Mouse (Mus musculus) liver, adult 2 months (tissue): ENCODE data around the gene Npas1. TPM values are rescaled to one million over a fixed set of nuclear protein-coding genes. Genes with fewer than 3 reads are reported as not detected.
A peak's percentile ranks its signal among the peaks of the same experiment; 100 is the strongest.

Source experiments
- DNase-seq: peaks from one replicate; pipeline ENCODE4 v3.0.0-alpha.2; 2011; ENCODE audit warnings: low read depth, low spot score; ENCODE audit errors: extremely low read depth
- H3K27ac ChIP-seq: fragments of 200-500 bp; replicated peaks from 2 replicates; pipeline ENCODE4 v1.5.1; 2012; ENCODE audit warnings: low read depth, mild to moderate bottlenecking, control low read depth, inconsistent platforms, low read length; ENCODE audit not compliant: insufficient read depth
- H3K27me3 ChIP-seq: fragments of 200-500 bp; 2 replicates; pipeline ENCODE4 v1.6.1; 2012; ENCODE audit warnings: mild to moderate bottlenecking, moderate library complexity, low read length, inconsistent platforms; ENCODE audit not compliant: control insufficient read depth, insufficient read depth
- H3K36me3 ChIP-seq: fragments of 200-500 bp; 2 replicates; pipeline ENCODE4 v1.6.1; 2012; ENCODE audit warnings: low read length, inconsistent platforms; ENCODE audit not compliant: control insufficient read depth, insufficient read depth
- H3K4me1 ChIP-seq: fragments of 200-500 bp; 2 replicates; pipeline ENCODE4 v1.6.1; 2011; ENCODE audit warnings: low read length; ENCODE audit not compliant: control insufficient read depth, insufficient read depth
- H3K4me3 ChIP-seq: fragments of 200-500 bp; 2 replicates; pipeline ENCODE4 v1.5.1; 2011; ENCODE audit warnings: low read depth, mild to moderate bottlenecking, control low read depth, low read length, moderate library complexity; ENCODE audit not compliant: insufficient read depth
- H3K79me2 ChIP-seq: fragments of 200-500 bp; 2 replicates; pipeline ENCODE4 v1.6.1; 2012; ENCODE audit warnings: inconsistent platforms, mild to moderate bottlenecking, low read length, moderate library complexity; ENCODE audit not compliant: control insufficient read depth, insufficient read depth
- H3K9ac ChIP-seq: fragments of 200-500 bp; 2 replicates; pipeline ENCODE4 v1.6.1; 2012; ENCODE audit warnings: low read depth, mild to moderate bottlenecking, control low read depth, inconsistent platforms, low read length
- CTCF ChIP-seq: fragments of 200-500 bp; IDR thresholded peaks from 2 replicates; pipeline ENCODE4 v1.5.1; 2011; ENCODE audit warnings: low read depth, low read length, control low read depth
- POLR2A ChIP-seq: fragments of 200-500 bp; IDR thresholded peaks from 2 replicates; pipeline ENCODE4 v1.6.1; 2011; ENCODE audit warnings: low read length, control low read depth; ENCODE audit not compliant: insufficient read depth; ENCODE audit errors: extremely low read depth
- WGBS: fragments of 180-500 bp; shearing (Covaris S2); methylation state at CpG from one replicate; pipeline ENCODE4 v1.1.7; 2018; 5-methylcytosine and 5-hydroxymethylcytosine counted together
- polyA plus RNA-seq: library from polyadenylated mRNA; depleted of rRNA; stranded (reverse); fragments of >200 nt; gene quantifications from 2 replicates; pipeline ENCODE4 v1.2.3, GENCODE M21; 2012
- total RNA-seq: library from RNA; depleted of rRNA; stranded (reverse); fragments of >200 nt; gene quantifications from 2 replicates; pipeline ENCODE4 v1.2.3, GENCODE M21; 2014

The Npas1 gene
- total and polyA plus RNA-seq, 2 experiments, result not detected

GRCm38 (mm10) chr7:16468115-16468514 is 9.4 kb downstream of the Npas1 start:
- no peak for TF ChIP-seq POLR2A
- TF ChIP-seq CTCF, result no peak
- no peaks in the 10 kb centered on the region for H3K27me3 ChIP-seq
- DNase-seq, result no peak
- no peak overlapping the region for H3K4me3 ChIP-seq
- no peak overlapping the region for H3K27ac ChIP-seq
- no peaks in the 10 kb centered on the region for H3K36me3 ChIP-seq
- H3K4me1 ChIP-seq, result no peaks in the 10 kb centered on the region
- H3K9ac ChIP-seq, result no peak overlapping the region
- WGBS, result 48% methylated on average over 5 of the region's 5 CpGs
- H3K79me2 ChIP-seq, result no peaks in the 10 kb centered on the region

DNA sequence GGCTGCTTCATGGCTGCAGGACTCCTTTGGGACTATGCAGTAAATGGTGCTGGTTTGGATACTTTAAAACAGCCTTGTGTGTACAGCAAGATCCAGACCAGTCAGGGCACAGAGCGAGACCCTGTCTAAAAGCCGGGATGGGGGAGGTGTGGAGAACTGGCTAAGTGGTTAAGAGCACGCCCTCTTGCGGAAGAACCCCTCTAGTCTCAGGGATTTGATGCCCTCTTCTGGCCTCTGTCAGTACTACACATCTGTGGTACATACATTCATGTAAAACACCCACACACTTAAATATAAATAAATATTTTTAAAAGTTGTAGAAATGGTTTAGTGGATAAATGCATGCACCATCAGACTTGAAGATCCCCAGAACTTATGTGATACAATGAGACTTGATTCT is 11.0 kb downstream of the Npas1 start:
- DNase-seq, result peak; percentile 31

GRCm38 (mm10) chr7:16465568-16465967 is 12.0 kb downstream of the Npas1 start:
- DNase-seq, result no peak
- Histone ChIP-seq H3K4me3 (no peak overlapping the region), H3K27ac (no peak overlapping the region), H3K36me3 (no peaks in the 10 kb centered on the region), H3K27me3 (no peaks in the 10 kb centered on the region), H3K9ac (no peak overlapping the region), H3K4me1 (no peaks in the 10 kb centered on the region), H3K79me2 (no peaks in the 10 kb centered on the region)
- TF ChIP-seq POLR2A, result no peak
- no peak for TF ChIP-seq CTCF
- 91% methylated on average over 5 of the region's 5 CpGs for WGBS

More for the DNA sequence above, 11.0 kb downstream of the Npas1 start:
- TF ChIP-seq CTCF, result peak; percentile 36; the same call in 1 of the 2 replicates
- no peak for TF ChIP-seq POLR2A
- Histone ChIP-seq H3K4me3 (no peak overlapping the region), H3K79me2 (no peaks in the 10 kb centered on the region), H3K27ac (no peak overlapping the region), H3K4me1 (no peaks in the 10 kb centered on the region), H3K36me3 (no peaks in the 10 kb centered on the region), H3K9ac (no peak overlapping the region), H3K27me3 (no peaks in the 10 kb centered on the region)
- 69% methylated on average over 4 of the region's 4 CpGs for WGBS

DNA sequence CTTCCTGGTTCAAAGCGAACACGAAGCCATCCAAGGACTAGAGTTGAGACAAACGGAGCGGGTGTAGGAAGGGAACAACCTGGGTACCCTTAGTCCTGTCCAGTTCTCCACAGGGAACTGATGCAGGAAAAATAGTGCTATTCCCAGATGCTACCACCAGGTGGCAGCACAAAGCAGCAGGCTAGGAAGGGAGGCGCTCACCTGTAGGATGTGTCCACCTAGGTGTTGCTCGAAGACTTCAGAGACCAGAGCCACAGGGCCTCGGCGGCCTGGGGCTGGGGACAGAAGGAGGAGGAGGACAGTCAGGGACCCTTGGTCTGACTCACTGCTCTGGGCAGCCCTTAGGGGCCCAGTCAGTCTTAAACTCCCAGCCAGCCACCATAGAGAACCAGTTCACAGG is 12.4 kb downstream of the Npas1 start:
- WGBS, result 1% methylated on average over 8 of the region's 8 CpGs
- DNase-seq, result peak; percentile 52
- no peak overlapping the region for H3K27ac ChIP-seq
- no peaks in the 10 kb centered on the region for H3K79me2 ChIP-seq
- H3K9ac ChIP-seq, result no peak overlapping the region
- H3K36me3 ChIP-seq, result no peaks in the 10 kb centered on the region
- H3K4me1 ChIP-seq, result no peaks in the 10 kb centered on the region
- H3K27me3 ChIP-seq, result no peaks in the 10 kb centered on the region
- H3K4me3 ChIP-seq, result no peak overlapping the region
- TF ChIP-seq POLR2A, result no peak
- TF ChIP-seq CTCF, result peak; percentile 89

GRCm38 (mm10) chr7:16463214-16463613 is 14.3 kb downstream of the Npas1 start:
- Histone ChIP-seq H3K27ac (no peak overlapping the region), H3K9ac (no peak overlapping the region), H3K27me3 (no peaks in the 10 kb centered on the region), H3K4me1 (no peaks in the 10 kb centered on the region), H3K79me2 (no peaks in the 10 kb centered on the region), H3K36me3 (no peaks in the 10 kb centered on the region), H3K4me3 (no peak overlapping the region)
- peak; percentile 32 for DNase-seq
- WGBS, result 2% methylated on average over 14 of the region's 14 CpGs
- no peak for TF ChIP-seq POLR2A
- TF ChIP-seq CTCF, result peak; percentile 98

GRCm38 (mm10) chr7:16461705-16462104 is 15.8 kb downstream of the Npas1 start:
- DNase-seq, result no peak
- TF ChIP-seq POLR2A (no peak), CTCF (no peak)
- Histone ChIP-seq H3K79me2 (no peaks in the 10 kb centered on the region), H3K9ac (no peak overlapping the region), H3K27me3 (no peaks in the 10 kb centered on the region), H3K4me3 (no peak overlapping the region), H3K27ac (no peak overlapping the region), H3K36me3 (no peaks in the 10 kb centered on the region), H3K4me1 (no peaks in the 10 kb centered on the region)
- WGBS, result 79% methylated on average over 6 of the region's 6 CpGs
